Mouse (Mus musculus) embryonic facial prominence, embryonic 15.5 days (tissue): ENCODE measurements around the gene Gm10720. TPM values are rescaled to one million over a fixed set of nuclear protein-coding genes. Genes with fewer than 3 reads are reported as not detected.
"Not testable (repeated sequence)": the region's sequence is repeated elsewhere in the genome, so short reads cannot be mapped to it uniquely, and the experiment has no call there.

Source experiments
- ATAC-seq: fragments of 200-750 bp; cut with Nextera tagmentation; 2 replicates; pipeline ENCODE4 v1.8.0; 2017; ENCODE audit warnings: low read depth, moderate TSS enrichment; ENCODE audit not compliant: insufficient number of reproducible peaks, low FRiP score, low TSS enrichment
- H3K27ac ChIP-seq: fragments of 300-500 bp; sonication (generic); replicated peaks from 2 replicates; pipeline ENCODE4 v1.5.1; 2015; ENCODE audit warnings: mild to moderate bottlenecking, inconsistent platforms
- H3K27me3 ChIP-seq: fragments of 300-500 bp; sonication (generic); 2 replicates; pipeline ENCODE4 v1.6.1; 2015; ENCODE audit warnings: inconsistent platforms
- H3K36me3 ChIP-seq: fragments of 300-500 bp; sonication (generic); 2 replicates; pipeline ENCODE4 v1.6.1; 2015; ENCODE audit warnings: mild to moderate bottlenecking, inconsistent platforms
- H3K4me1 ChIP-seq: fragments of 300-500 bp; sonication (generic); 2 replicates; pipeline ENCODE4 v1.6.1; 2015; ENCODE audit warnings: inconsistent platforms
- H3K4me2 ChIP-seq: fragments of 300-500 bp; sonication (generic); replicated peaks from 2 replicates; pipeline ENCODE4 v1.6.1; 2015; ENCODE audit warnings: mild to moderate bottlenecking, inconsistent platforms
- H3K4me3 ChIP-seq: fragments of 300-500 bp; sonication (generic); replicated peaks from 2 replicates; pipeline ENCODE4 v1.5.1; 2015; ENCODE audit warnings: mild to moderate bottlenecking, inconsistent platforms
- H3K9ac ChIP-seq: fragments of 300-500 bp; sonication (generic); 2 replicates; pipeline ENCODE4 v1.6.1; 2015; ENCODE audit warnings: inconsistent platforms
- H3K9me3 ChIP-seq: fragments of 300-500 bp; sonication (generic); replicated peaks from 2 replicates; pipeline ENCODE4 v1.6.1; 2016; ENCODE audit warnings: inconsistent platforms
- WGBS: fragments of 180-500 bp; shearing (Covaris S2); methylation state at CpG from one replicate; pipeline ENCODE4 v1.1.7; 2015; 5-methylcytosine and 5-hydroxymethylcytosine counted together
- polyA plus RNA-seq: library from polyadenylated mRNA; unstranded; fragments of >200 nt; fragmentation: Nextera tagmentation; extraction: Ambion mirVana; gene quantifications from 2 replicates; pipeline ENCODE4 v1.2.1, GENCODE M21; 2015

Gm10720 gene
- not detected in 2 replicates for polyA plus RNA-seq

GRCm38 (mm10) chr9:3015354-3015753 lies at the start of gene Gm10720:
Gm10720 (plus strand) TSS chr9:3015654.
- not testable (repeated sequence) for H3K36me3 ChIP-seq, H3K4me1 ChIP-seq, H3K9me3 ChIP-seq, H3K27ac ChIP-seq, H3K9ac ChIP-seq, H3K4me2 ChIP-seq, ATAC-seq, H3K4me3 ChIP-seq, H3K27me3 ChIP-seq
- 65% methylated on average over 5 of the region's 9 CpGs for WGBS

GRCm38 (mm10) chr9:3000445-3000972 lies 14.9 kb upstream of the Gm10720 start, which contains the start of gene Gm10722:
Gm10722 (plus strand) TSS chr9:3000922.
- H3K4me1 ChIP-seq, H3K9ac ChIP-seq, H3K9me3 ChIP-seq, H3K4me2 ChIP-seq, H3K27me3 ChIP-seq, ATAC-seq, H3K27ac ChIP-seq, H3K4me3 ChIP-seq, H3K36me3 ChIP-seq: not testable (repeated sequence)
- WGBS, result 73% methylated on average over 12 of the region's 12 CpGs

- not testable (repeated sequence) for H3K36me3 ChIP-seq, H3K9ac ChIP-seq, ATAC-seq, H3K27me3 ChIP-seq, H3K9me3 ChIP-seq, H3K4me1 ChIP-seq, H3K4me3 ChIP-seq, H3K4me2 ChIP-seq, H3K27ac ChIP-seq
- WGBS, result 65% methylated on average over 8 of the region's 8 CpGs
Observed at GRCm38 (mm10) chr9:3001006-3001405, 14.4 kb upstream of the Gm10720 start.

GRCm38 (mm10) chr9:3001948-3002659 lies 13.3 kb upstream of the Gm10720 start:
- not testable (repeated sequence) for H3K4me1 ChIP-seq, H3K4me3 ChIP-seq, H3K27ac ChIP-seq, H3K4me2 ChIP-seq, H3K9me3 ChIP-seq, H3K27me3 ChIP-seq, H3K9ac ChIP-seq, H3K36me3 ChIP-seq
- ATAC-seq, result peak; percentile 87
- whole genome bisulfite sequencing, result 67% methylated on average over 9 of the region's 11 CpGs

GRCm38 (mm10) chr9:3002794-3003396 lies 12.6 kb upstream of the Gm10720 start, which contains the start of gene Gm11168:
Gm11168 (plus strand) TSS chr9:3003346.
- H3K9me3 ChIP-seq, H3K4me2 ChIP-seq, H3K36me3 ChIP-seq, H3K4me1 ChIP-seq, H3K27ac ChIP-seq, H3K27me3 ChIP-seq, H3K9ac ChIP-seq, ATAC-seq, H3K4me3 ChIP-seq: not testable (repeated sequence)
- WGBS, result 74% methylated on average over 6 of the region's 14 CpGs

DNA sequence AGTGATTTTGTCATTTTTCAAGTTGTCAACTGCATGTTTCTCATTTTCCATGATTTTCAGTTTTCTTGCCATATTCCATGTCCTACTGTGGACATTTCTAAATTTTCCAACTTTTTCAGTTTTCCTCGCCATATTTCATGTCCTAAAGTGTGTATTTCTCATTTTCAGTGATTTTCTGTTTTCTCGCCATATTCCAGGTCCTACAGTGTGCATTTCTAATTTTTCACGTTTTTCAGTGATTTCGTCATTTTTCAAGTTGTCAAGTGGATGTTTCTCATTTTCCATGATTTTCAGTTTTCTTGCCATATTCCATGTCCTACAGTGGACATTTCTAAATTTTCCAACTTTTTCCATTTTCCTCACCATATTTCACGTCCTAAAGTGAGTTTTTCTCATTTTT lies 9.3 kb upstream of the Gm10720 start:
- ATAC-seq, H3K9ac ChIP-seq, H3K9me3 ChIP-seq, H3K4me2 ChIP-seq, H3K27ac ChIP-seq, H3K36me3 ChIP-seq, H3K4me1 ChIP-seq, H3K4me3 ChIP-seq, H3K27me3 ChIP-seq: not testable (repeated sequence)
- 83% methylated on average over 1 of the region's 5 CpGs for WGBS

DNA sequence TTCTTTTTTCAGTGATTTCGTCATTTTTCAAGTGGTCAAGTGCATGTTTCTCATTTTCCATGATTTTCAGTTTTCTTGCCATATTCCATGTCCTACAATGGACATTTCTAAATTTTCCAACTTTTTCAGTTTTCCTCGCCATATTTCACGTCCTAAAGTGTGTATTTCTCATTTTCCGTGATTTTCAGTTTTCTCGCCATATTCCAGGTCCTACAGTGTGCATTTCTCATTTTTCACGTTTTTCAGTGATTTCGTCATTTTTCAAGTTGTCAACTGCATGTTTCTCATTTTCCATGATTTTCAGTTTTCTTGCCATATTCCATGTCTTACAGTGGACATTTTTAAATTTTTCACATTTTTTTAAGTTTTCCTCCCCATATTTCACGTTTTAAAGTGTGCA lies 8.8 kb upstream of the Gm10720 start:
- H3K4me3 ChIP-seq, H3K27me3 ChIP-seq, H3K9ac ChIP-seq, H3K9me3 ChIP-seq, H3K36me3 ChIP-seq, H3K4me1 ChIP-seq, H3K27ac ChIP-seq, H3K4me2 ChIP-seq: not testable (repeated sequence)
- peak; percentile 79 for ATAC-seq
- WGBS, result 75% methylated on average over 8 of the region's 8 CpGs

DNA sequence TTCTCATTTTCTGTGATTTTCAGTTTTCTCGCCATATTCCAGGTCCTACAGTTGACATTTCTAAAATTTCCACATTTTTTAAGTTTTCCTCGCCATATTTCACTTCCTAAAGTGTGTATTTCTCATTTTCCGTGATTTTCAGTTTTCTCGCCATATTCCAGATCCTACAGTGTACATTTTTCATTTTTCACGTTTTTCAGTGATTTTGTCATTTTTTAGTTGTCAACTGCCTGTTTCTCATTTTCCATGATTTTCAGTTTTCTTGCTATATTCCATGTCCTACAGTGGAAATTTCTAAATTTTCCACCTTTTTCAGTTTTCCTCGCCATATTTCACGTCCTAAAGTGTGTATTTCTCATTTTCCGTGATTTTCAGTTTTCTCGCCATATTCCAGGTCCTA lies 8.2 kb upstream of the Gm10720 start:
- H3K27me3 ChIP-seq, H3K9me3 ChIP-seq, H3K27ac ChIP-seq, H3K9ac ChIP-seq, H3K36me3 ChIP-seq, H3K4me2 ChIP-seq, H3K4me1 ChIP-seq, H3K4me3 ChIP-seq: not testable (repeated sequence)
- WGBS, result 75% methylated on average over 8 of the region's 9 CpGs
- peak; percentile 32 for ATAC-seq

DNA sequence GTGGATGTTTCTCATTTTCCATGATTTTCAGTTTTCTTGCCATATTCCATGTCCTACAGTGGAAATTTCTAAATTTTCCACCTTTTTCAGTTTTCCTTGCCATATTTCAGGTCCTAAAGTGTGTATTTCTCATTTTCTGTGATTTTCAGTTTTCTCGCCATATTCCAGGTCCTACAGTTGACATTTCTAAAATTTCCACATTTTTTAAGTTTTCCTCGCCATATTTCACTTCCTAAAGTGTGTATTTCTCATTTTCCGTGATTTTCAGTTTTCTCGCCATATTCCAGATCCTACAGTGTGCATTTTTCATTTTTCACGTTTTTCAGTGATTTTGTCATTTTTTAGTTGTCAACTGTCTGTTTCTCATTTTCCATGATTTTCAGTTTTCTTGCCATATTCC lies 6.1 kb upstream of the Gm10720 start:
- not testable (repeated sequence) for H3K4me3 ChIP-seq, H3K9ac ChIP-seq, H3K4me2 ChIP-seq, H3K27me3 ChIP-seq, H3K4me1 ChIP-seq, H3K9me3 ChIP-seq, H3K36me3 ChIP-seq, H3K27ac ChIP-seq
- peak; percentile 57; the same call in 1 of the 2 replicates for ATAC-seq
- no CpG with 5 or more reads among the region's 5 CpGs for WGBS

GRCm38 (mm10) chr9:3012054-3012621 lies 3.3 kb upstream of the Gm10720 start:
- not testable (repeated sequence) for ATAC-seq, H3K4me3 ChIP-seq, H3K9ac ChIP-seq, H3K36me3 ChIP-seq, H3K27ac ChIP-seq, H3K9me3 ChIP-seq, H3K4me2 ChIP-seq, H3K4me1 ChIP-seq, H3K27me3 ChIP-seq
- WGBS, result 78% methylated on average over 3 of the region's 7 CpGs

DNA sequence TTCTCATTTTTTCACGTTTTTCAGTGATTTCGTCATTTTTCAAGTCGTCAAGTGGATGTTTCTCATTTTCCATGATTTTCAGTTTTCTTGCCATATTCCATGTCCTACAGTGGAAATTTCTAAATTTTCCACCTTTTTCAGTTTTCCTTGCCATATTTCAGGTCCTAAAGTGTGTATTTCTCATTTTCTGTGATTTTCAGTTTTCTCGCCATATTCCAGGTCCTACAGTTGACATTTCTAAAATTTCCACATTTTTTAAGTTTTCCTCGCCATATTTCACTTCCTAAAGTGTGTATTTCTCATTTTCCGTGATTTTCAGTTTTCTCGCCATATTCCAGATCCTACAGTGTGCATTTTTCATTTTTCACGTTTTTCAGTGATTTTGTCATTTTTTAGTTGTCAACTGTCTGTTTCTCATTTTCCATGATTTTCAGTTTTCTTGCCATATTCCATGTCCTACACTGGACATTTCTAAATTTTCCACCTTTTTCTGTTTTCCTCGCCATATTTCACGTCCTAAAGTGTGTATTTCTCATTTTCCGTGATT lies 2.6 kb upstream of the Gm10720 start, which contains the start of gene Gm10721:
Gm10721 (plus strand) TSS at position 408 of the 547 bp plus-strand sequence.
- H3K36me3 ChIP-seq, H3K9me3 ChIP-seq, H3K4me2 ChIP-seq, H3K9ac ChIP-seq, H3K27me3 ChIP-seq, H3K4me3 ChIP-seq, H3K4me1 ChIP-seq, H3K27ac ChIP-seq: not testable (repeated sequence)
- ATAC-seq, result peak; percentile 55
- WGBS, result 55% methylated on average over 1 of the region's 11 CpGs
